Mouse (Mus musculus) CH12.LX (cell line): ENCODE data around the gene Lef1.

Source experiments
- CTCF ChIP-seq, 2 experiments: IDR thresholded peaks in 1 of 2; conservative IDR thresholded peaks in 1 of 2; 2 replicates each; pipeline ENCODE4 v1.5.1; 2011 to 2012; ENCODE audit warnings: low read depth in 2 of 2, low read length in 2 of 2, improper control_type of control experiment in 1 of 2, inconsistent platforms in 1 of 2, mild to moderate bottlenecking in 1 of 2, moderate library complexity in 1 of 2
- MAZ ChIP-seq: IDR thresholded peaks from 2 replicates; pipeline ENCODE4 v1.6.1; 2012; ENCODE audit warnings: low read depth, mild to moderate bottlenecking, inconsistent platforms, low read length, improper control_type of control experiment, moderate library complexity
- MYC ChIP-seq: IDR thresholded peaks from 2 replicates; pipeline ENCODE4 v1.6.1; 2011; ENCODE audit warnings: low read depth, mild to moderate bottlenecking, improper control_type of control experiment, low read length
- NELFE ChIP-seq: IDR thresholded peaks from 2 replicates; pipeline ENCODE4 v1.6.1; 2011; ENCODE audit warnings: low read depth, low read length, improper control_type of control experiment
- ZC3H11A ChIP-seq: IDR thresholded peaks from 2 replicates; pipeline ENCODE4 v1.6.1; 2012; ENCODE audit warnings: low read depth, mild to moderate bottlenecking, inconsistent platforms, low read length, improper control_type of control experiment

GRCm38 (mm10) chr3:131159204-131159760 is 49.0 kb downstream of the Lef1 start:
- TF ChIP-seq ZC3H11A (no peak), NELFE (no peak), CTCF (conservative IDR thresholded peaks at IDR 0.05 in 1 of 2, IDR thresholded peaks at IDR 0.05 in 1 of 2; ENCODE audit: low read depth in 2 of 2, low read length in 2 of 2) (no peak), MAZ (no peak), MYC (no peak)
